Mouse (Mus musculus) liver, postnatal 0 days (tissue): ENCODE data around the gene Rag1.

Experiments
- CTCF ChIP-seq: sonication (generic); IDR thresholded peaks from 2 replicates; pipeline ENCODE4 v1.5.1; 2016; ENCODE audit warnings: antibody characterized with exemption, low read depth
- EP300 ChIP-seq: IDR thresholded peaks from 2 replicates; pipeline ENCODE4 v1.6.1; 2016; ENCODE audit warnings: antibody characterized with exemption, low read depth, mild to moderate bottlenecking

- TF ChIP-seq CTCF: no peak
- TF ChIP-seq EP300: no peak
Observed at GRCm38 (mm10) chr2:101648361-101648760, 940 bp downstream of the Rag1 start.
